Mouse (Mus musculus): Measurements from ENCODE around the gene Fam117b.

DNA sequence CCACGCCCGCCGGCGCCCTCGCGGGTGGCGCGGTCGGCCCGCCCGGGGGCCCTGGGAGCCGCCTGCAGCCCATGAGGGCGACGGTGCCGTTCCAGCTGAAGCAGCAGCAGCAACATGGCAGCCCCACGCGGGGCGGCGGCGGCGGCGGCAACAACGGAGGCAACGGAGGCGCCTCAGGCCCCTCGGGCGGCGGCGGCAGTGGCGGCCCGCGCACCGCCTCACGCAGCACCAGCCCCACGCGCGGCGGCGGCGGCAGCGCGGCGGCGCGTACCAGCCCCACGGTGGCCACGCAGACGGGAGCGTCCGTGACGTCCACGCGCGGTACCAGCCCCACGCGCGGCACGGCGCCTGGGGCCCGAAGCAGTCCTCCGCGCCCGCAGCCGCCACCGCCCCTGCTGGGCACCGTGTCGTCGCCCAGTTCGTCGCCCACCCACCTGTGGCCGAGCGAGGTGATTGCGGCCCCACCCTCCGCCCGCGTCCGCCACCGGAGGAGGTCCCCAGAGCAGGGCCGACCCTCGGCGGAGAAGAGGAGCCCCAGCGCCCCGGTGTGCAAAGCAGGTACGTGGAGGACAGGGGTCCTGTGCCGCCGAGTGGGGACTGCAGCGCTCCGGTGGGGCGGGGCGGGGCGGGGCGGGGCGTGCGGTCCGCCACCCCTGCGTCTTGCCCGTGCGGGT is 526 bp downstream of the Fam117b start:
- TF ChIP-seq CTCF (IDR thresholded peaks at IDR 0.05; ENCODE audit: extremely low read depth, insufficient read depth, insufficient read length, insufficient replicate concordance) (no peak), POLR2A (IDR thresholded peaks at IDR 0.05; ENCODE audit: low read depth, low read length) (no peak)

Measured in spleen, adult 2 months (tissue).